Mouse (Mus musculus) layer of hippocampus, postnatal 25 days (tissue): ENCODE measurements around the gene Exoc1. TPM values are rescaled to one million over a fixed set of nuclear protein-coding genes. Genes with fewer than 3 reads are reported as not detected.
A peak's percentile ranks its signal among the peaks of the same experiment; 100 is the strongest.

Experiments
- DNase-seq, 2 experiments: peaks; one replicate each; pipeline ENCODE4 v3.0.0; 2022; ENCODE audit warnings: mixed read lengths in 2 of 2, low spot score in 1 of 2; ENCODE audit errors: extremely low spot score in 1 of 2
- total RNA-seq, 2 experiments: library from RNA; stranded (reverse); gene quantifications; 2 replicates each; pipeline ENCODE4 v1.2.3; 2021

The Exoc1 gene
- 10 to 100 TPM; 48.4 to 60.1 TPM for total RNA-seq

DNA sequence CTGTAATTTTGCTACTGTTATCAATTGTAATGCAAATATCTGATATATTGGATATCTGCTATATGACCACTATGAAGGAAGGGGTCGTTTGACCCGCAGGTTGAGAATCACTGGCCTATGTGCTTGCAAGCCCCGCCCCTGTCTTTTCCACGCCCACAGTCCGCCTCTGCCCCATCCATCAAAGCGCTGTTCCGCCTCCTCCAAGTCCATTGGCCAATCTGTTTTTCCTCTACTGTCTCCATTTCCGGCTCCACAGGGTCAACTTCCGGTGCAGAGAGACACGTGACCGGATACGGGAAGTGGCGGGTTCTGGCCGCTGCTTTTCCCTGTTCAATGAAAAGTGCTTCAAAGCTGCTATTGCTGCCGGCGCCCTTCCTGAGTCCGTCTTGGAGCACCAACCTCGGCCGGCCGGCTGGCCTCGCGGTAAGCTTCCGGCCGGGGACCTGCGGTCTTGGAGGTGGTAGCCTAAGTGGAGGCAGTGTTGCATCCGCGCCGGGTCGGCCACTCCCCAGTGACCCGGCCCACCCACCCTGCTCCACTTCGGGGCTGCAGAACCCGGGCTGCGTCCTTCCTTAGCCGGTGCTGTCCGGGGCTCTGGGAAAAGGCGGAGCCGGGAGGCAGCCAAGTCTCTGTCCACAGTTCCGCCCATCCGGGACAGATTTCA, at the start of gene Exoc1:
Exoc1 (plus strand) TSS at position 272 of the 664 bp plus-strand sequence.
- DNase-seq = peak; percentile 73 to 74

DNA sequence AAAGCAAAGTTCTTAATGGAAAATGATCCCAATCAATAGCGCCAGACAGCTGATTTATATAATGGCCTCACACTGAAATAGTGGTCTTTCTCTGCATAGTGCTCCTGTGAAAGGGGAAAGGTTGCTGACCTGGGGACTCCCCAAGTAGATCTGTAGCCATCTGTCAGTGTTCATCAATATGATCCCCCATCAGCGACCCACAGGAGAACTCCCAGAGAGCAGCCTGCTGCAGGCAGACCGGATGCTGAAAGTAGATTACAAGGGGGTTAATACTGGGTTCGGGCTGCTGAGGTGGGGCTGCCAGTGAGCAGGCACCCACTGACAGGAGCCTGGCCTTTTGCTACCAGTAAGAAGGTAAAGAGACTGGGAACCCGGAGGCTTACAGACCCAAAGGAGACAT, 45.3 kb upstream of the Exoc1 start, which contains the start of gene Gm7271:
Gm7271 (plus strand) TSS at position 230 of the 400 bp plus-strand sequence.
- no peak for DNase-seq

DNA sequence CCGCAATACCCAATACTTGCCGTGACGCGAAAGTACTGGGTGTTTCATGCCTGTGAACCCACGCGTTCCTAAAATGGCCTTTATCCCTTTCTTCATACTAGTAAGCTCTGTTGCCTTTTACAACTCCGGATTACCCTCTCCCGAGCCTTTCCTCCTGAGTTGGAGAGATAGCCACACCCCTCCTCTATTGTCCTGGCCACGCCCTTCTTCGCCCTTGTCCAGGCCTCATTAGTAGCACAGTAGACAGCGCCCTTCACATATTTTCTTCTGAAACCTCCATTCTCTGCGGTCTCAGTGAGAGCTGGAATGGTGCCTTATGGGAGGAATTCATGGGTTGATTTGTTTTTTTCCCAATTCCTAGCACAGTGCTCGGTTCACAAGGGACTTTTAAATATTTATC, 34.0 kb upstream of the Exoc1 start:
- no peak for DNase-seq

GRCm38 (mm10) chr5:76522446-76522845, 6.7 kb upstream of the Exoc1 start:
- no peak for DNase-seq

- no peak for DNase-seq
Measured at GRCm38 (mm10) chr5:76524623-76525022, 4.5 kb upstream of the Exoc1 start.

DNA sequence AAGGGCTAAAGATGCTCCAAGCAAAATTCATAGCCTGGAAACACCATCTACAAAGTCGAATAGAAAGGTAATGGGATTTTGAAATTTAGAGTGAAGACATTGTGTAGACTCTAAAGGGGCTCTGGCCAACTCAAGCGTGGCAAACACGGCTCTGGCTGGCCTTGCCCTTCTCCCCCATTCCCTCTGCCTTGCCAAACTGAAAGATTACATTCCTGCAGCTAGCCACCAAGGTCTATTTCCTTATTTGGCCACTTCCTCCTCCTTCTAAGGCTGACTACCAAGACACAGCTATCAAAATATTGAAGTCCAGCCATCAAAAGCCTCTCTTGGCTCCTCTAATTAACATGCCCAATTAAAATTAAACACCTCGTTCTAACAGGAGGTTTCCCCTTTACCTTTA, 4.0 kb upstream of the Exoc1 start:
- no peak for DNase-seq

DNA sequence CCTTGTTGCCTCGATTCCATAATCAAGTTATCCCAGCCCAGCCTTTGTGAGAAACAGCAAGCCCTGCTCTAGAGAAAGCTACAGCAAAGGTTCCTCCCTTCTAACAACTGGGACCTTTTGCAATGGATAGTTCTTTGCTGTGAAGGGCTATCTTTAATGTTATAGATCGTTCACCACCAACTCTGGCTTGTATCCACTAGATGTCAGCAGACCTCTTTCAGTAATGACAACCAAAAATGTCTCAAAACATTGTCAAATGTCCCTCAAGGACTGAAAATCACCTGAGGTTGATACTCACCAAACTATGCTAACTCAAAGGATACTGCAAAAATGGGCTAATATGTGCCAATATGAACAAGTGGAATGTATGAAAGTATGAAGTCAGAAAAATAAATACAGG, 3.3 kb upstream of the Exoc1 start:
- no peak for DNase-seq

DNA sequence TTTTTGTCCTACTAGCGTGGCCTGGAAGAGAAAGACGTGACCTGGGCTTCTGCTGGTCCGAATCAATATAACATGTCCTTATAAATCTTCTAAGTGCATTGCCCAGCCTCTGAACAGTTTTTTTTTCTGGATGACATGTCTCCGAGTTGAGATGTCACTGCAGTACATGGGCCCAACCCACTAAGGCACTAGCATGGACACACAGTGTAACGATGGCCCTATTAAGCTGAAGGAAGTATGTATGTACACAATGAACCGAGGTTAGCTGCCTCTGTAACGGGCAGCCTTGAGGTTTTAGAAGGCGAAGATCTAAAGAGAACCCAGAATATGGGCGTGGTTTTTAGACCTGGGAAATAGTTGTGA, 574 bp downstream of the Exoc1 start:
- DNase-seq = no peak

GRCm38 (mm10) chr5:76533186-76533585, 4.1 kb downstream of the Exoc1 start:
- DNase-seq = no peak

GRCm38 (mm10) chr5:76536231-76536630, 7.1 kb downstream of the Exoc1 start:
- DNase-seq = no peak

DNA sequence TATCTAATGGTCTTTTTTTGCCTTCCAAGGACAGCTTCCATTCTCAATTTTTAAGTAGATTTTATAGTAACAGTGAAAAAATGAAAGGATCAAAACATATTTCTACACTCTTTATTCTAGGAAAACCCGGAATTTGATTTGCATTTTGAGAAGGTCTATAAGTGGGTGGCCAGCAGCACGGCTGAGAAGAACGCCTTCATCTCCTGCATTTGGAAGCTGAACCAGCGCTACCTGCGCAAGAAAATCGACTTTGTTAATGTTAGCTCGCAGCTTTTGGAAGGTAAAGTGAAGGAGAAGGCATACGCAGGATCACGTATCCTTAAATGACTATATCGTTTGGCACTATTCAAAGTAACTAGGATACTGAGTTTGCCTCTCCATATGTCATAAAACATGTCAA, 8.5 kb downstream of the Exoc1 start:
- no peak for DNase-seq

DNA sequence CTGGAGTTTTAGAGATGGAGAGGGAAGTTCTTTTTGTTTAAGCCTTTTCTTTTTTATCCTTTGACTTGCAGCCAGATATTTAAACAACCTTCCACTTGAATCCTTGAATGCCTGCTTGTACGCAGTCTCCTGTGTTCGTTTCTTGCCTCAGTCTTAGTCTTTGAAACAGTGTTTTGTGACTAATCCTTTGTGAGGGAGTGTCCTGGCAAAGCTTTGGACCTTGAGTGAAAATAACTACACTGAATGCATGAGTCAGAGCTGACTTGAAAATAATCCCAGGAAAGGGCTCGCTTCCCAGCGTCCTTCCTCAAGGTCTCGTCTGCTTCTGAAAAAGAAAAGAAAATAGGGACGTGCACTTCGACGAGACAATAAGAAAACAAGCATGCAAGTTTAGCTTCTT, 11.1 kb downstream of the Exoc1 start:
- DNase-seq = no peak

- no peak for DNase-seq
Measured at GRCm38 (mm10) chr5:76540842-76541241, 11.7 kb downstream of the Exoc1 start.

DNA sequence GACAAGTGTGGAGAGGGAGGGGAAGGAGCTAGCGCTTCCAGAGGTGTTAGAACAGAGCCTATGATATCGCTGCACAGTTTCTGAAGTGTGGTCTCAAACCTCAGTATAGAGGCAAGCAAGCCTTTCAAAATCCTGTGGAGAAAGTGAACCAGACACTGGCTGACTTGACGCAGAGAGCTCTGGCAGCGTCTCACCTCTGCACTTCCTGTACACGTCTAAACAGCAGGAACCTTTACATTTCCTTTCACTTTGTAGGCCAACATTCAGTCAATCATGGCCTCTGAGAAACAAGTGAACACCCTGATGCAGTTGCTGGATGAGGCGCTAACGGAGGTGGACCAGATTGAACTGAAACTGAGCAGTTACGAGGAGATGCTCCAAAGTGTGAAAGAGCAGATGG, 14.1 kb downstream of the Exoc1 start:
- no peak for DNase-seq

DNA sequence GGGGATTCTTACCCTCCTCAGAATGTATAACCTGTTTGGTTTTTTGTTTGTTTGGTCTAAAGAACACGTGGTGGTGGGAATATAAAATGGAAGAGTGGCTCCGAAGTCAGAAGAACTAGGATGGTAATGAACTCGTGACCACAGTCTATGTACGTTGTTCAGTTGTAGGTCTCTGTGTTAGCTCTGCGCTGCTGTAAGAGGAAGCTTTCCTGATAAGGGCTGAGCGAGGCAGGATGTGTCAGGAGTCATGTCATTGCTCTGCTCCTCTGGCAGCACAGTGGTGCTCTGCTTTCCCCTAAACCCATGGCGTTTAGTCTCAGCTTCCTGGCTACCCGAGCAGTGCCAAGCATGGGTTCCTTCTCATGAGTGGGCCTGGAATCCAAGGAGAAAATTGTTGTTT, 21.3 kb downstream of the Exoc1 start:
- DNase-seq = no peak

DNA sequence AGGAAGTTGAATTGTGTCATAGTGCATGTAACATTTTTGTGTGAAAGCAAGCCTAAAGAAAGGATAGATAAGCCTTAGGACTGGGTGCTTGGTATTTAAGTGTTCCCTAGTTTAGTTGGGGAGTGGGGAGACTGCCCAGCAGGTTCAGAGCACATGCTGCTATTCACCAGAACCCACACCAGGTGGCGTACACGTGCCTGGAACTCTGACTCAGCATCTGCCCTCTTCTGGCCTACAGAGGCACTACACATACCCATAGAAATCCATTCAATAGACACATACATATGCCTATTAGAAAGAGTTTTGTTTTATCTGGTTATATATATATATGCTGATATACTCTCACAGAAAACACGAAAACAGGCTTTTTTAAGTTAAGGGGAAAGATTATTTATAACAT, 36.2 kb downstream of the Exoc1 start:
- DNase-seq = peak; percentile 20 to 60

DNA sequence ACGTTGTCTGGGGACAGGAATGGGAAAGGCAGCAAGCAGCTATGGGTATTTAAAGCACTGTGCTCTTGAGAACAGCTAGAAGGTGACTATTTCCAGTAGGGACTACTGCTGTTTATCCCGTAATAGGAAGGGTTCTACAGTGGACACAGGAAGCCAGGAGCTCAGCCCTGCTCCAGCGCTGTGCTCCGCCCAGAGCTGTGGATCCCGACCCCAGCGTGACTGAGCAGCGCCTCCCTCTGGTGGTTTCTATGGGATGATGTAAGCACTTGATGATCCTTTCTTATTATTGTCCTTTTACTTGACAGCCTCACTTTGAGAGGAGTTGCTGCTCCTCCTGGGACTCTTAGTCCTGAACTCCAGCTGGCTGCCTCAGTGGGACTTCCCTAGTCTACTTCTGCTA, 45.1 kb downstream of the Exoc1 start:
- DNase-seq = no peak

GRCm38 (mm10) chr5:76577026-76577425, 47.9 kb downstream of the Exoc1 start:
- DNase-seq = no peak

DNA sequence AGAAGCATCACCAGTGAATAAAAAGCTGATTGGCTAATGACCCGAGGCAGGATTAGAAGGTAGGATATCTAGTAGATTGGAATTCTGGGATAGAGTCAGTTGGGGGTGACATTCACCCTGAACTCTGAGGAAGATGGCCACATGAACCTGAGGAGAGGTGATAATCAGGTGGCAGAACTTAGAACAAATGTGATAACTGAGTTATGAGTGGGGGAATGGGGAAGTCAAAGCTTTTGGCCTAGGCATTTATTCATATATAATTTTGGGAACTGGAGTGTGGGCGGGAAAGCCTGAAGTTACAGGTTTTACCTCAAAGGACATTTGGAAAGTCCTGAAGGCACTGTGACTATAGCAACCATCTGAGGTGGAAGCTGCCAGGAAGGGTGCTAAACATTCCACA, 56.3 kb downstream of the Exoc1 start:
- no peak for DNase-seq

DNA sequence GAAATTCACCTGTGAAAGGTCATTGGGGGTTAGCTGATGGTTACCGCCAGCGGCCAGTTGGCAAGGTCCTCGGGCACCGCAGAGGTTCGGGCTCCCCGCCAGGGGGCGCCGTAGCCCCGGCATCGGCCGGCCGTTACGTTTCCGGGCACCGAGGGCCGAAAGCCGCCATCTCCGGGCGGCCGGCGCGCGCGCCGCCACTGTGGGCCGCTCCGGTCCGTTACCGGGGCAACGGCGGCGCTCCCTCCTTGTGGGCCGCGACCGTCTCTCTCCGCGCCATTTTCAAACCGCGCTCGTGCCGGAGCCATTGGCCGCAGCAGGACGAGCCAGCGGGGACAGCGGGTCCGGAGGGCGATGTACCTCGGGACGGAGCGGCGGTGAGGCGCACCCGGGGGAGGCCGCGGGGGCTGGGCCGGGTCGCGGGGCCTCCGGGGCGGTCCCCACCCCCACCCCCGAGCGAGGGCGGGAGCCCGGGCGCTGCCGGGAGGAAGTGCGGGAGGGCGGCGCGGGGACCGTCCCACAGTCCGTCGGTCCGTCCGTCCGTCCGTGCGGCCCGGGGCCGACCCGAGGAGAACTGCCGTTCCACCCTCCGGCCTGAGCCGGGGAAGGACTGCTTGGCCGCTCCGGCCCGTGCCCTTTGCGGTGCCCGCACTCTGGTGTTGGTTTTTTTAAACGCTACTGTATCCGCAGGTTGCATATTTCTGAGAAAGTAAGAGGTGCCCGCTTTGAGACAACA, 59.6 kb downstream of the Exoc1 start, which contains the start of gene Cep135:
Cep135 (plus strand) TSS at position 148 of the 733 bp plus-strand sequence.
- DNase-seq = peak; percentile 76 to 80

DNA sequence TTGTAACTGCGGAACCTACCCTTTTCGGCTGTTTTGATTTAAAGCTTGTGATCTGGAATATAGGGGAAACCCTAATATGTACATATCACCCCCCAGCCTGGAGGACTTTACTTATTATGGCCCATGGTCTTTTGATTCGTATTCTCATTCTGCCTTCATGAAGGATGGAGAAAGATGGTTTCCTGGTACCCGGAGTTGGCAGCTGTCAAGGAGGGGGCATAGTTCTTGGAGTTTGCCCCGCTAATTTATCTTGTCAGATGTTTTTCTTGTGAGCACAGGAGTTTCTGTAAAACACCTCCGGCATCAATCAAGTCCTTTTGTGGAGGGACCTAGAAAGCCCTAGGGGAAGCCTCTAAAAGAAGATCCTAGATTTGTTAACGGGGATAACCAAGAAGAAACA, 60.2 kb downstream of the Exoc1 start:
- no peak for DNase-seq

DNA sequence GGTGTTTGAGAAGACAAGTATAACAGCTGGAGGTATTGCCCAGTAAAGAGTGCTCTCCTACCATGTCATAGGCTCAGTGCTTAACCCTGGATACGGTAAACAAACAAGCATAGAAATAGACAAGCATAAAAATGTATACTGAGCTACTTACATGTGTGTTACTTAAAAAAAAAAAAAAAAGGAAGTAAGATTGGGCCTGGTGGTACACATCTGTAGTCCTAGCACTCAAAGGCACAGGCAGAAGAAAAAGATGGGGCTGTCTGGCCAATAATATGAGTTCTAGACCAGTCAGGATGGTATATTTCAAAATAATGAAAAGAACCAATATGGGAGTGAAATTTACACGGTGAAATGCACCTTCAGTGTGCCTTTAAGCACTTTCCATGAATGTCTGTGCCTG, 60.9 kb downstream of the Exoc1 start:
- no peak for DNase-seq
